Mouse (Mus musculus) cerebellum, adult 9-11 months (tissue): ENCODE measurements around the gene Tcp11.

Experiments
- DNase-seq: peaks from one replicate; pipeline ENCODE4 v3.0.0; 2022

Tcp11 gene

DNA sequence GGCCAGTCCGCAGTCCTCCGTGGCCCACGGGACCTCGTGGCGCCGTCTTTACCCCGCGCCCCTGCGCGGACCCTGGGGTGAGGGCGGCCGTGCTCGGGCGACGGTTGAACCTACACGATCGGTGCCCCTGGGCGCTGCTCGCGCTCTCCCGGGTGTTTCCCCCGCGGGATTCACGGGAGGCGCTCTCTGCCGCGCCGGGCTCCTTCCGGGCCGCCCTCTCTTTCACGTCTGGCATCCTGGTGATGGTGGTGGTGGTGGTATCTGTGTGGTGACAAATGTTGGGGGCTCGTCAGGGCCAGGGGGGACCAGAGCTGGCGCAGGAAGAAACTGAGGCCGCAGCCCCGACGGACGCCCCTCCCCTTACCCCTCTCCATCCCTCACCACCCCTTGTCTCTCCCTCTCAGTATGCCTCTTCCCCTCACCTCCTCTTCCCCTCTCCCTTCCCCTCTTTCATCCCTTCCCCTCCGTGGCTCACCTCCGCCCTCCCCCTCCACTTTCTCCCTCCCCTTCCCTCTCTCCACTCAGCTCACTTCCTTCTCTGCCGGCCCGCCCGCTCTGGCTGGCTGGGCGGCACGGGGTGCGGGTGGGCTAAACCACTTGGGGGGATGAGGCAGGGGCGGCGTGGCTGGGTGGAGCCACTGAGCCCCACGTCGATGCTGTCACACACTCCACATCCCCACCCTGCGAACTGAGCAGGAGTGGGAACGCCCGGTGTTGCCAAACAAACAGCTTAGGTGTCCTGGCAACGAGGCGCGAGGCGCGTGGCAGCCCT, at the start of gene Tcp11:
Gene Tcp11 (minus strand): TSS at position 595 of the 772 bp plus-strand sequence.
- DNase-seq: no peak

DNA sequence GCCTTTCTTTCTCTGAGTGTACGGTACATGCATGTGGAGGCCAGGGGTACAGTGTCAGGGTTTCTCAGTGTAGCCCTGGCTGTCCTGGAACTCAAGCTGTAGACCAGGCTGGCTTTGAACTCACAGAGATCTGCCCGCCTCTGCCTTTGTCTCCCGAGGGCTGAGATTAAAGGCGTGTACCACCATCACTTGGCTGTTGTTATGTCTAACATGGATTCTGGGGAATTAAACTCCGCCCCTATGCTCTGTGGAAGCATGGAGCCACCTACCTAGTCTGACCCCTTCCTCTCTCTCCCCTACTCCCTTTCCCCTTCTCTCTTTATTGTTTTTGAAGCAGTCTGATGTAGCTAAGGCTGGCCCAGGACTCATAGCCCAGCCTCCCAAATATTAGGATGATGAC, 49.4 kb upstream of the Tcp11 start:
- no peak for DNase-seq

GRCm38 (mm10) chr17:28124368-28124767, 43.9 kb upstream of the Tcp11 start:
- no peak for DNase-seq

- DNase-seq: no peak
These were observed 43.2 kb upstream of the Tcp11 start for GRCm38 (mm10) chr17:28123627-28124026.

- no peak for DNase-seq
These were observed 42.5 kb upstream of the Tcp11 start for GRCm38 (mm10) chr17:28122949-28123348.

GRCm38 (mm10) chr17:28120460-28120859, 40.0 kb upstream of the Tcp11 start:
- DNase-seq: no peak

- peak; percentile 35 for DNase-seq
These were observed 37.2 kb upstream of the Tcp11 start for GRCm38 (mm10) chr17:28117451-28118209.

DNA sequence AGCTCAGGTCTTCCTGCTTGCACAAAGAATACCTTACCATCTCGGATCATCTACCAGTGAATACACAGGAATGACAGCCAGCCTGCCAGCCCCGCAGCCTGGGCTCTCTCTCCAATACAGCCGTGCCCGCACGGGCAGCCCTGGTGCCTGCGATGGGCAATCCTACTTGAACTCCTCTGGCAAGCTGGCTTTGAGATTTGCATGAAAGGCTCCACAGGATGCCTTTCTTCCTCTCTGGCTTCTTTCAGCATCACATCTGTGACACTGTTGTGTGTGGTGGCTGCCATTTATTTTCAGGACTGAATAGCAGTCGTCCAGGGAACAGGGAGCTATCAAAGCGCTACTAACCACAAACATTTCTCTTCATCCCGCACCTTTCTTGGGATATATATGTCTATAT, 35.9 kb upstream of the Tcp11 start:
- DNase-seq: no peak

DNA sequence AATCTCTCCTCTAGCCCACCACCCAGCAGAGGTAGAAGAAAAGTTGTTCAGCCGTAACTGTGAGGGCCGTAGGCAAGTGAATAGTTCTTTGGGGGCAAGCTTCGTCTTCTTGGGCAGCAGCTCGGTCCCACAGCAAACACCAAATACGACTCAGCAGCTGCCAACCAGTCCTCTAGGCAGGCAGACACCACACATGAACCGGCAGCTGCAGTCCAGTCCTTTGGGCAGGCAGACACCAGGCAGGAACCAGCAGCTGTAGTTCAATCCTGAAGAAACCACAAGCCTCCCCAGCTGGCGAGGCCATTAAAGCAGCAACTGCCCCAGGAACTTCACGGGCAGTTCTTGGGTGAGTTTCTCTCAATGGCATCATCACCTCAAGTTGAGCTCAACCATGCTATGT, 31.8 kb upstream of the Tcp11 start:
- DNase-seq: no peak

DNA sequence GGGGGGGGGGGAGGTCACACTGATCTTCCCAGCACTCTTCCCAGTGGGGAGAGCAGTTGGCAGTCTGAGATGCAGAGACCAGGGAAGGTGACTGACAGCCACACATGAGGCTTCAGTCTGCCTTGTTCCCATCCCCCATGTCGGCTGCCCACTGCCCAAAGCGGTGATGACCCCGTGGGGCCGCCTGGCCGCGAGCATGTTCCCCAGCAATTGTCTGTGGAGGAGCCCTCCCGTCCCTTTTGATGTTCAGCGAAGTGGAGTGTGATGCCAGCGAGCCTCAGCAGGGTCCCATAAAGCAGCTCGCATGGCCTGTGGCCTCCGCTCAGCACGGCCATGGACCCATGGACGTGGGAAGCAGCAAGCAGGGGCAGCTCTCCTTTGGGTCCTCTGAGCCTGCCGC, 26.8 kb upstream of the Tcp11 start:
- DNase-seq: no peak

- DNase-seq: no peak
These were observed 25.9 kb upstream of the Tcp11 start for GRCm38 (mm10) chr17:28106352-28106751.

GRCm38 (mm10) chr17:28104416-28104815, 24.0 kb upstream of the Tcp11 start:
- DNase-seq: no peak

DNA sequence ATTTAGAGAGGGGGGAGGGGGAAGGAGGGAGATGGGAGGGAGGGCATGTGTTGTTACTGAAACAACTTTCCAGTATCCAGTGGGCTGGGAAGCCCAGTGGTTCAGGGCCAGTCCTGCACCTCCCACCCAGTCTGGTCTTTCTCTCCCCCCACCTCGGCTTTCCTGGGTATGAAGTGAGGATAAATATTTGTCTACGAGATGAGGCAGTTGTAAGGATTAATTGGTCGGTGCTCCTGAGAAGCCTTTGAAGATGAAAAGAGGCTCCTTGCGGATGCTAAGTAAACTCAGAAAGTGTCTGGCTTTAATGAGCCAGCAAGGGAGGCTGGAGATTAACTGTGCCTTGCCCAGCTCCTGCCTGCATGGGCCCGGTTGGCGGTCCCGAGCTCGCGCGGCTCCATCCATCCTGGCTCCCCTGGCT, 21.5 kb upstream of the Tcp11 start:
- DNase-seq: no peak

- DNase-seq: no peak
These were observed 20.9 kb upstream of the Tcp11 start for GRCm38 (mm10) chr17:28101284-28101887.

- no peak for DNase-seq
These were observed 20.2 kb upstream of the Tcp11 start for GRCm38 (mm10) chr17:28100669-28101068.

DNA sequence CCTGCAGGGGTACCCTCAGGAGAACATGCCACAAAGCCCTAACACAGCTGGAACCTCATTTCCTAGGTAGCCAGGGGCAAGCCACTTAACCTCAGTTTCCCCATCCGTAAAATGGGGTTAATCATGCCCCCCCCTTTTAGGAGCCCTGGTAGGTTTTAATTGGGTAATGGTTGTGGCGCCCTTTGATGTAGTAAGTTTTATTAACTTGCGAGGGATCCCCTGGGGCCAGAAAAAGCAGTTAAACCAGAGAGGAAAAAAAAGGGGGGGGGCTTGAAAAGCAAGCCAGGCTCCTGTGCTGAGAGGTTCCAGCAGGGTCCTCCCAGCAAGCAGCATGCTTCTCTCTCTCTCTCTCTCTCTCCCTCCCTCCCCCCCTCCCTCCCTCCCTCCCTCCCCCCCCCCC, 18.6 kb upstream of the Tcp11 start:
- DNase-seq: no peak

GRCm38 (mm10) chr17:28097308-28097707, 16.9 kb upstream of the Tcp11 start:
- DNase-seq: no peak

DNA sequence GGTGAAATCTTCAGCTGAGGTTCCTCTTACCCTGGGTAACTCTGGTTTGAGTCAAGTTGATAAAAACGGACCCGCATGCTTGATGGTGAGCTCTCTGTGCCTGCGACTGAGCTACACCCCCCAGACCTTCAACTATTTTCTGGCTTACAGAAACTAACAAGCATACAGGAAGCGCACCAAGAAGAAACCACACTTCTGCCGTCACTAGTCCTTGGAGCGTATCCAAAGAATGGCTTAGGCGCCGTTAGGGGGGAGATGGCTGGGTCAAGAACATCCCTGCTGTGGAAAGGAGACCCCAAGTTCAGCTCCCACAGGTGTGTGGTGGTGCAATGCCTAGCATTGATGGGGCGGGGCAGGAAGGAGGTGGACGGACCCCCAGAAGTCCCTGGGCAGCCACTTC, 16.0 kb upstream of the Tcp11 start:
- no peak for DNase-seq

DNA sequence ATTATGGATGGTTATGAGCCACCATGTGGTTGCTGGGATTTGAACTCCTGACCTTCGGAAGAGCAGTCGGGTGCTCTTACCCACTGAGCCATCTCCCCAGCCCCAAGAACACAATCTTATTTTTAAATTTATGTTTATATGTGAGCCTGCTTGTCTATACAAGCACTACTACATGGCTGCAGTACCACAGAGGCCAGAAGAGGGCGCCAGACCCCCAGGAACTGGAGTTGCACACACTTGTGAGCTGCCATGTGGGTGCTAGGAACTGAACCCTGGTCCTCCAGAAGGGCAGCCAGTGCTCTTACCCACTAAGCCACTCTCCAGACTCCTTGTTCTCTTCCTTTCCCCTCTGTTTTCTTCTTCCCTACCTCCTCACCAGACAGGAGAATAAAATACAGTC, 13.4 kb upstream of the Tcp11 start:
- DNase-seq: no peak

- DNase-seq: no peak
These were observed 11.9 kb upstream of the Tcp11 start for GRCm38 (mm10) chr17:28092297-28092696.

DNA sequence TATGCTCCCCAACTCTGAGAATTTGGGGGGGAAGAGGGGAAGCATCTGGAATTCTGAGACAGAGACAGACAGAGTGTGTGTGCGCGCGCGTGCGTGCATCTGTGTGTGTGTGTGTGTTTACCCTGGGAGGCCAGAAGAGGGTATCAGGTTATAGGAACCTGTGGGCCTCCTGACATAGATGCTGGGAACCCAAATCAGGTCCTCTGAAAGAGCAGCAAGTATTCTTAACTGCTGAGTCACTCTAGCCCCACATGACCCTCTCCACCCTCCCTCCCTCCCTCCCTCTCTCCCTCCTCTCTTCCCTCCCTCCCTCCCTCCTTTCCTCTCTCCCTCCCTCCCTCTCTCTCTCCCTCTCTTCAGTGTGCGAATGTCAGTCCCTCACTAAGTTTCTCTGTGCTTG, 8.3 kb upstream of the Tcp11 start:
- DNase-seq: no peak

DNA sequence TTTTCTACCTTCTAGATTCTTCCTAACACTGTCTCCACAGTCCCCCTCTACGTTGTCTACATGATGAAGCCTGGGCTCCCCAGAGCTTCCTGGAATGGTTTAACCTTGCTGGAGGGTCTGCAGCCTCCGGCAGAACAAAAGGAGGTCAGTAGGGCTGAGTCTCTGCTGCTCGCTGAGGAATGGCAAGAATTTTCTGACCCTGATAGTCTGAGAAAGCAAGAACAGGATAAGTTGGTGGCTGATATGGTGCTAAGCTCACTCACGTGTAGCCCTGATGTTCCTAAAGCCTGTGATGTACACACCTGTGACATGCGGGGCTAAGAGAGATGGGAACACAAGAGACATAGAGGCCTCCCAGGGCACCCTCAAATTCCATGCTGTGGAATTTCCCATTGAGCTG, 7.0 kb upstream of the Tcp11 start:
- DNase-seq: no peak

DNA sequence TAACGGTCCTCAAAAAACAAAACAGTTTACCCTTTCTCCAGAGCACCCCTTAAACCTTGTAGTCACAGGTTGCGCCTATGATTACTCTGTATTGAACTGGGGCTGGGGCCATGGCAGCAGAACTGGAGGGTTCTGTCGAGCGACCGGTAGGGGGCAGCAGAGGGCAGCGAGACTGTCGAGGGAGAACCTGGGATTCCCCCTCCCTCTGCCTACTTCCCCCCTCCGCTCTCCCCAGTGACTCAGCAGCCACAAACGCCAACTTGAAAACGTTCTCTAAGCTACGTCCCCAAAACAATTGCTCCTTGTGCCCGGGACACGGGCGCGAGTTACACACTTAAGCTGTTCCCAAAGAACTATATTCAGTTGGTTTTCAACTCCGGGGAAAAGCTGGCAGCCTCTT, 4.5 kb upstream of the Tcp11 start:
- peak; percentile 74 for DNase-seq

- DNase-seq: no peak
These were observed 4.0 kb upstream of the Tcp11 start for GRCm38 (mm10) chr17:28084395-28084905.
